Mouse (Mus musculus) embryonic facial prominence, embryonic 13.5 days (tissue): ENCODE results near the gene Vsig2. TPM values are rescaled to one million over a fixed set of nuclear protein-coding genes. Genes with fewer than 3 reads are reported as not detected.

Source experiments
- ATAC-seq: fragments of 200-750 bp; cut with Nextera tagmentation; 2 replicates; pipeline ENCODE4 v1.8.0; 2017; ENCODE audit warnings: low read depth; ENCODE audit not compliant: insufficient number of reproducible peaks, insufficient read depth, low FRiP score, low TSS enrichment
- H3K27ac ChIP-seq: fragments of 300-500 bp; sonication (generic); 2 replicates; pipeline ENCODE4 v1.5.1; 2015; ENCODE audit warnings: moderate library complexity, mild to moderate bottlenecking, inconsistent platforms
- H3K27me3 ChIP-seq: fragments of 300-500 bp; sonication (generic); 2 replicates; pipeline ENCODE4 v1.6.1; 2015; ENCODE audit warnings: mild to moderate bottlenecking, inconsistent platforms
- H3K36me3 ChIP-seq: fragments of 300-500 bp; sonication (generic); 2 replicates; pipeline ENCODE4 v1.6.1; 2015; ENCODE audit warnings: mild to moderate bottlenecking, inconsistent platforms
- H3K4me1 ChIP-seq: fragments of 300-500 bp; sonication (generic); 2 replicates; pipeline ENCODE4 v1.6.1; 2015; ENCODE audit warnings: inconsistent platforms
- H3K4me2 ChIP-seq: fragments of 300-500 bp; sonication (generic); 2 replicates; pipeline ENCODE4 v1.6.1; 2015; ENCODE audit warnings: moderate library complexity, mild to moderate bottlenecking, inconsistent platforms
- H3K4me3 ChIP-seq: fragments of 300-500 bp; sonication (generic); 2 replicates; pipeline ENCODE4 v1.5.1; 2015; ENCODE audit warnings: mild to moderate bottlenecking, inconsistent platforms
- H3K9ac ChIP-seq: fragments of 300-500 bp; sonication (generic); 2 replicates; pipeline ENCODE4 v1.6.1; 2015; ENCODE audit warnings: mild to moderate bottlenecking, inconsistent platforms
- H3K9me3 ChIP-seq: fragments of 300-500 bp; sonication (generic); 2 replicates; pipeline ENCODE4 v1.6.1; 2016; ENCODE audit warnings: inconsistent platforms
- WGBS: fragments of 180-500 bp; shearing (Covaris S2); methylation state at CpG from one replicate; pipeline ENCODE4 v1.1.7; 2015; ENCODE audit warnings: mixed read lengths; 5-methylcytosine and 5-hydroxymethylcytosine counted together
- polyA plus RNA-seq: library from polyadenylated mRNA; unstranded; fragments of >200 nt; fragmentation: Nextera tagmentation; extraction: Ambion mirVana; gene quantifications from 2 replicates; pipeline ENCODE4 v1.2.1, GENCODE M21; 2015

Vsig2 gene
- polyA plus RNA-seq, 1 experiment from 2014 or later: 1.5 TPM

GRCm38 (mm10) chr9:37568605-37569214, 29.7 kb downstream of the Vsig2 start:
- no peak overlapping the region for H3K4me2 ChIP-seq
- no peaks in the 10 kb centered on the region for H3K36me3 ChIP-seq
- no peaks in the 10 kb centered on the region for H3K9me3 ChIP-seq
- 0 out of 2 replicates have a peak, but pooled peaks cover 2% of the 10 kb centered on the region for H3K27me3 ChIP-seq
- ATAC-seq: no peak
- H3K4me3 ChIP-seq: no peak overlapping the region
- no peak overlapping the region for H3K9ac ChIP-seq
- H3K27ac ChIP-seq: no peak overlapping the region
- H3K4me1 ChIP-seq: peaks cover 13% of the 10 kb centered on the region
- WGBS: 40% methylated on average over 4 of the region's 4 CpGs

DNA sequence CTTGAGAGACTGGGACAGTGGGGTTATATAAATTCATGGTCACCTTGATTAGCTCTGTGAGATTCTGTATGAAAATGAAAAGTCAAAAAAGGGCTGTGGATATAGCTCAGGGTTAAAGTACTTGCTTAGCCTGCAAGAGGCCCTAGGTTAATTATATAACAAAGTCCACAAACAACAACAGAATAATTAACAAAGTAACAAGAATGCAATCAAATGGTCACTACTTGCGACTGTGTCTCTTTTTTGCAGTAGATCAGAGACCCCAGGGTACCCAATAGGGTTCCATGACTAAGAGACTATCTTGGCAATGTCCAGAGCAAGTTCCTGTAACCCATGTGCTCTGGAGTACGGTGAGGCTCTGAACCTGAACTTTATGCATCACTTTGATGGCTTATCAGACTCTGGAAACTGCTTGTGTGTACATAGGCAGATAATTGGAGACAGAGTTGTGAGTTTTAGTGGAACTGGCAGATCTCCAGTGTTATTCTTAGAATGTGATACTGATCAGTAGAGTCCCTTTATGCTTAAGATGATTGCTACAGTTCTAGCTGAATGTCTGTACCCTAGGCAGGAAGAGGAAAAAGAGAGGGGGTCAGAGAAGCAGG, 30.3 kb downstream of the Vsig2 start:
- Histone ChIP-seq H3K9me3 (no peaks in the 10 kb centered on the region), H3K27me3 (0 out of 2 replicates have a peak, but pooled peaks cover 2% of the 10 kb centered on the region), H3K4me3 (no peak overlapping the region), H3K4me1 (peaks cover 13% of the 10 kb centered on the region), H3K9ac (no peak overlapping the region), H3K27ac (no peak overlapping the region), H3K36me3 (no peaks in the 10 kb centered on the region), H3K4me2 (no peak overlapping the region)
- no peak for ATAC-seq
- WGBS: 73% methylated on average over 2 of the region's 2 CpGs

- no peaks in the 10 kb centered on the region for H3K9me3 ChIP-seq
- peaks cover 22% of the 10 kb centered on the region for H3K4me1 ChIP-seq
- WGBS: 66% methylated on average over 3 of the region's 3 CpGs
- H3K36me3 ChIP-seq: no peaks in the 10 kb centered on the region
- H3K4me2 ChIP-seq: no peak overlapping the region
- 0 out of 2 replicates have a peak, but pooled peaks cover 2% of the 10 kb centered on the region for H3K27me3 ChIP-seq
- no peak overlapping the region for H3K4me3 ChIP-seq
- H3K27ac ChIP-seq: no peak overlapping the region
- ATAC-seq: no peak
- no peak overlapping the region for H3K9ac ChIP-seq
Measured at GRCm38 (mm10) chr9:37572204-37572876, 33.3 kb downstream of the Vsig2 start.

- 0 out of 2 replicates have a peak overlapping the region, but pooled peaks have one; percentile 7 for H3K27ac ChIP-seq
- H3K4me3 ChIP-seq: 0 out of 2 replicates have a peak overlapping the region, but pooled peaks have one; percentile 7
- H3K27me3 ChIP-seq: no peaks in the 10 kb centered on the region
- peak; percentile 78; the same call in 1 of the 2 replicates for ATAC-seq
- H3K9ac ChIP-seq: peak overlapping the region; percentile 27; the same call in 1 of the 2 replicates
- 22% methylated on average over 14 of the region's 14 CpGs for WGBS
- peaks cover 12% of the 10 kb centered on the region for H3K4me1 ChIP-seq
- H3K36me3 ChIP-seq: no peaks in the 10 kb centered on the region
- no peaks in the 10 kb centered on the region for H3K9me3 ChIP-seq
- H3K4me2 ChIP-seq: peak overlapping the region; percentile 51
Measured at GRCm38 (mm10) chr9:37576436-37576930, 37.4 kb downstream of the Vsig2 start.

DNA sequence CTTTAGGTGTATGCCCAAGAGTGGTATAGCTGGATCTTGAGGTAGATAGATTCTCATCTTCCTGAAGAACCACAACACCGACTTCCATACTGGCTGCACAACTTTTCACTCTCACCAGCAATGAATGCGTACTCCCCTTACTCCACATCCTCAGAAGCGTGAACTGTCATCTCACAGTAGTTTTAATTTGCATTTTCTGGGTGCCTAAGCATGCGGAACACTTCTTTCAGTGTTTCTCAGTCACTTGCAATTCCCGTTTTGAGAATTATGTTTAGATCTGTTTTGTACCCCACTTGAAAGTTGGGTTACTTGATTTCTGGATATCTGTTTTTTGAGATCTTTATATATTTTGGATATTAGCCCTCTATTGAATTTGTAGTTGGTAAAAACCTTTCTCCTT, 44.5 kb downstream of the Vsig2 start:
- 90% methylated on average over 5 of the region's 5 CpGs for WGBS
- no peaks in the 10 kb centered on the region for H3K9me3 ChIP-seq
- H3K9ac ChIP-seq: no peak overlapping the region
- ATAC-seq: no peak
- H3K4me3 ChIP-seq: no peak overlapping the region
- H3K36me3 ChIP-seq: no peaks in the 10 kb centered on the region
- no peak overlapping the region for H3K4me2 ChIP-seq
- H3K4me1 ChIP-seq: no peaks in the 10 kb centered on the region
- no peak overlapping the region for H3K27ac ChIP-seq
- no peaks in the 10 kb centered on the region for H3K27me3 ChIP-seq

- no peak overlapping the region for H3K4me3 ChIP-seq
- H3K4me2 ChIP-seq: no peak overlapping the region
- ATAC-seq: no peak
- no peaks in the 10 kb centered on the region for H3K36me3 ChIP-seq
- H3K4me1 ChIP-seq: no peaks in the 10 kb centered on the region
- H3K9me3 ChIP-seq: no peaks in the 10 kb centered on the region
- no peaks in the 10 kb centered on the region for H3K27me3 ChIP-seq
- H3K9ac ChIP-seq: no peak overlapping the region
- 78% methylated on average over 4 of the region's 4 CpGs for WGBS
- H3K27ac ChIP-seq: no peak overlapping the region
Measured at GRCm38 (mm10) chr9:37586718-37587117, 47.7 kb downstream of the Vsig2 start.

GRCm38 (mm10) chr9:37590381-37590780, 51.3 kb downstream of the Vsig2 start:
- H3K9me3 ChIP-seq: no peaks in the 10 kb centered on the region
- no peak overlapping the region for H3K4me3 ChIP-seq
- no peak overlapping the region for H3K4me2 ChIP-seq
- no peaks in the 10 kb centered on the region for H3K36me3 ChIP-seq
- no peak overlapping the region for H3K9ac ChIP-seq
- H3K27me3 ChIP-seq: no peaks in the 10 kb centered on the region
- H3K27ac ChIP-seq: no peak overlapping the region
- ATAC-seq: no peak
- WGBS: 83% methylated on average over 4 of the region's 4 CpGs
- no peaks in the 10 kb centered on the region for H3K4me1 ChIP-seq

DNA sequence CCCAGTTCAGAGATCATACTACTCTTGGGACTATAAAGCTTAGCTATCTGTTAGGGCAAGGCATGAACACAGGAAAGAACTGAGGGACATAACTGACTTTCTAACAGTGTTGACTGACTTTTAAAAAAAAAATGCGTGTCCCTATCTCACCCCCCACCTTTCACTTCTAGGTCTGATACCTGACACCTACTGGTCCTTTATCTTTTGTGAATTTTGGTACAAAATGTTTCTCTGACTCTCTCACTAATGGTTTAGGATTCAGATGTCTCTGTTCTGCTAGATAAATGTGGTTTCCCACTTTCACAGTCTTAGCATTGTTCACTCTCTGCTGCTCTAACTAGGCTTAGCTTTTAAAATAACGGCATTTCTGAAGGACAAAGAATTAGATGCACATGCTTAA, 53.0 kb downstream of the Vsig2 start:
- Histone ChIP-seq H3K9ac (no peak overlapping the region), H3K4me2 (no peak overlapping the region), H3K27ac (no peak overlapping the region), H3K9me3 (no peaks in the 10 kb centered on the region), H3K36me3 (no peaks in the 10 kb centered on the region), H3K4me3 (no peak overlapping the region), H3K4me1 (no peaks in the 10 kb centered on the region), H3K27me3 (no peaks in the 10 kb centered on the region)
- ATAC-seq: no peak
- 64% methylated on average over 2 of the region's 2 CpGs for WGBS

GRCm38 (mm10) chr9:37592633-37593032, 53.6 kb downstream of the Vsig2 start:
- Histone ChIP-seq H3K4me2 (no peak overlapping the region), H3K9me3 (no peaks in the 10 kb centered on the region), H3K36me3 (no peaks in the 10 kb centered on the region), H3K9ac (no peak overlapping the region), H3K4me1 (no peaks in the 10 kb centered on the region), H3K27me3 (no peaks in the 10 kb centered on the region), H3K27ac (no peak overlapping the region), H3K4me3 (no peak overlapping the region)
- 50% methylated on average over 6 of the region's 6 CpGs for WGBS
- no peak for ATAC-seq

GRCm38 (mm10) chr9:37593690-37594089, 54.6 kb downstream of the Vsig2 start:
- H3K9ac ChIP-seq: no peak overlapping the region
- H3K9me3 ChIP-seq: no peaks in the 10 kb centered on the region
- no peaks in the 10 kb centered on the region for H3K4me1 ChIP-seq
- no peaks in the 10 kb centered on the region for H3K36me3 ChIP-seq
- H3K27ac ChIP-seq: no peak overlapping the region
- WGBS: 73% methylated on average over 3 of the region's 3 CpGs
- no peaks in the 10 kb centered on the region for H3K27me3 ChIP-seq
- no peak for ATAC-seq
- no peak overlapping the region for H3K4me2 ChIP-seq
- no peak overlapping the region for H3K4me3 ChIP-seq
